In genomic region chr10:80152873-80153260, GRCm38 (mm10) we compare ENCODE assay signal across 8 mouse cellular contexts. TPM values are rescaled to one million over a fixed set of nuclear protein-coding genes. Genes with fewer than 3 reads are reported as not detected.
A peak's percentile ranks its signal among the peaks of the same experiment; 100 is the strongest.
DNase-seq lines count a peak whose midpoint lies in the region; ATAC-seq and TF ChIP-seq lines count a peak whose summit lies in the region.

No protein-coding gene starts in this region.

- H3K9me3 ChIP-seq in MEL (replicated peaks; ENCODE audit: insufficient read depth, low read length): no peaks in the 10 kb centered on the region
- H3K9me3 ChIP-seq in forebrain, embryonic 14.5 days (replicated peaks; ENCODE audit: control insufficient read depth, low read length): no peaks in the 10 kb centered on the region

- intact Hi-C loops in left cerebral cortex, adult 2 months (cut with DNase I): no loop called here
- intact Hi-C loops in left cerebral cortex, postnatal 25 days (cut with DNase I): no loop called here

- ATAC-seq in forebrain, embryonic 14.5 days: no peak

- 46% methylated on average over 3 of the region's 3 CpGs for WGBS in forebrain, embryonic 14.5 days

- peaks cover 32% of the 10 kb centered on the region for H3K79me2 ChIP-seq in MEL (ENCODE audit: control insufficient read depth, insufficient read depth, low read length, poor library complexity)

- DNase-seq in left cerebral cortex, adult 2 months (ENCODE audit: extremely low spot score in 1 of 2, low spot score in 2 of 2): no peak
- DNase-seq in left cerebral cortex, postnatal 25 days (ENCODE audit: low spot score in 2 of 2): no peak
- no peak for DNase-seq in MEL (ENCODE audit: low read depth, low spot score)
- DNase-seq in forebrain, embryonic 14.5 days (ENCODE audit: low spot score): no peak
- peak; percentile 90 for DNase-seq in kidney, adult 11 months
- peak; percentile 75 for DNase-seq in lung, postnatal 10 days
- peak; percentile 72 for DNase-seq in yolk sac, embryonic 10.5 days (ENCODE audit: low spot score)
- no peak for DNase-seq in frontal cortex, postnatal 10 days (ENCODE audit: low spot score in 2 of 2)

- peak overlapping the region; percentile 95 for H3K4me3 ChIP-seq in left cerebral cortex, adult 2 months
- no peak overlapping the region for H3K4me3 ChIP-seq in MEL (ENCODE audit: control insufficient read depth in 1 of 2, insufficient read depth in 1 of 2, low read depth in 2 of 2, low read length in 2 of 2)
- peak overlapping the region; percentile 100 for H3K4me3 ChIP-seq in forebrain, embryonic 14.5 days (ENCODE audit: low read depth, low read length)

- TF ChIP-seq RAD21 in MEL (IDR thresholded peaks at IDR 0.05; ENCODE audit: low read depth, low read length): no peak

- peak overlapping the region; percentile 97 for H3K27ac ChIP-seq in left cerebral cortex, adult 2 months
- H3K27ac ChIP-seq in MEL (ENCODE audit: control insufficient read depth, low read depth, low read length): no peak overlapping the region; the same call in 1 of the 2 replicates
- peak overlapping the region; percentile 100; the same call in 1 of the 2 replicates for H3K27ac ChIP-seq in forebrain, embryonic 14.5 days (ENCODE audit: low read depth, low read length)

- no peaks in the 10 kb centered on the region for H3K27me3 ChIP-seq in MEL (ENCODE audit: control insufficient read depth in 1 of 2, insufficient read depth in 2 of 2, low read length in 2 of 2)
- no peaks in the 10 kb centered on the region for H3K27me3 ChIP-seq in forebrain, embryonic 14.5 days (replicated peaks; ENCODE audit: control insufficient read depth, insufficient read depth, low read length)

- H3K4me1 ChIP-seq in MEL (ENCODE audit: control insufficient read depth in 1 of 2, insufficient read depth in 2 of 2, low read length in 2 of 2): peaks cover 2 to 31% of the 10 kb centered on the region in 2 experiments; a peak in 3 of 4 replicates
- peaks cover 17% of the 10 kb centered on the region for H3K4me1 ChIP-seq in forebrain, embryonic 14.5 days (ENCODE audit: control insufficient read depth, insufficient read depth, low read length)

- no peak for TF ChIP-seq EP300 in MEL (IDR thresholded peaks at IDR 0.05; ENCODE audit: low read depth in 1 of 2, low read length in 2 of 2)

- H3K9ac ChIP-seq in MEL (ENCODE audit: control insufficient read depth, low read depth, low read length, poor library complexity, severe bottlenecking): no peak overlapping the region
- H3K9ac ChIP-seq in forebrain, embryonic 14.5 days (ENCODE audit: low read length): peak overlapping the region; percentile 100

- peaks cover 0 to 20% of the 10 kb centered on the region in 2 experiments; a peak in 2 of 4 replicates for H3K36me3 ChIP-seq in MEL (ENCODE audit: control insufficient read depth in 1 of 2, insufficient read depth in 2 of 2, low read length in 2 of 2)
- H3K36me3 ChIP-seq in forebrain, embryonic 14.5 days (ENCODE audit: control insufficient read depth, insufficient read depth, low read length): peaks cover 72% of the 10 kb centered on the region

- no peak for TF ChIP-seq POLR2A in MEL (IDR thresholded peaks at IDR 0.05; ENCODE audit: control insufficient read depth in 1 of 2, insufficient read depth in 1 of 2, low read depth in 1 of 2, low read length in 2 of 2, poor library complexity in 1 of 2)

- TF ChIP-seq CTCF in left cerebral cortex, adult 2 months (IDR thresholded peaks at IDR 0.05): no peak
- TF ChIP-seq CTCF in MEL (IDR thresholded peaks at IDR 0.05 in 2 of 3, conservative IDR thresholded peaks at IDR 0.05 in 1 of 3; ENCODE audit: control insufficient read depth in 1 of 3, insufficient read depth in 1 of 3, low read depth in 2 of 3, low read length in 3 of 3, poor library complexity in 1 of 3, severe bottlenecking in 1 of 3): no peak

- H3K4me2 ChIP-seq in forebrain, embryonic 14.5 days (ENCODE audit: low read length): peak overlapping the region; percentile 95

TF ChIP-seq in MEL, 35 proteins besides CTCF, POLR2A, EP300 and RAD21:
- 0 out of 2 replicates have a peak, but pooled peaks have one; percentile 28 for TF ChIP-seq MAZ (IDR thresholded peaks at IDR 0.05; ENCODE audit: low read depth, low read length)
- no peak for TF ChIP-seq CHD2 (IDR thresholded peaks at IDR 0.05; ENCODE audit: low read length)
TF ChIP-seq in MEL: peak in this region for 1.

RNA-seq across cellular contexts. Expression of gene Midn, which starts 4.8 kb away (rescaled TPM):
- total RNA-seq in left cerebral cortex, adult 2 months (2021): 100 to 1,000 TPM in 1 of 2 experiments, 10 to 100 TPM in 1; 80.7 to 127 TPM
- total RNA-seq in left cerebral cortex, postnatal 25 days (2021): 10 to 100 TPM; 74.3 to 98.7 TPM
- total RNA-seq in MEL (2012; rRNA removed): 8.1 and 8.3 TPM in 2 replicates
- 10 to 100 TPM in 1 of 2 experiments, not detected in 1; 26.7 TPM for polyA plus RNA-seq in MEL (2012; ENCODE audit: insufficient read depth in 1 of 2, insufficient read length in 2 of 2, low read depth in 1 of 2, low replicate concordance in 2 of 2, missing spikeins in 1 of 2)
- 67.0 and 73.6 TPM in 2 replicates for polyA plus RNA-seq in forebrain, embryonic 14.5 days (2014; fragmentation: Nextera tagmentation; extraction: Ambion mirVana)

RNA-seq across cellular contexts. Expression of gene Cbarp, which starts 12.2 kb away (rescaled TPM):
- total RNA-seq in left cerebral cortex, adult 2 months (2021): 100 to 1,000 TPM; 431 to 456 TPM
- 100 to 1,000 TPM; 487 TPM for total RNA-seq in left cerebral cortex, postnatal 25 days (2021)
- total RNA-seq in MEL (2012; rRNA removed): 4.8 and 6.8 TPM in 2 replicates
- 10 to 100 TPM in 1 of 2 experiments, not detected in 1; 19.3 TPM for polyA plus RNA-seq in MEL (2012; ENCODE audit: insufficient read depth in 1 of 2, insufficient read length in 2 of 2, low read depth in 1 of 2, low replicate concordance in 2 of 2, missing spikeins in 1 of 2)
- polyA plus RNA-seq in forebrain, embryonic 14.5 days (2014; fragmentation: Nextera tagmentation; extraction: Ambion mirVana): 41.0 and 42.4 TPM in 2 replicates

RNA-seq across cellular contexts. Expression of gene Cirbp, which starts 12.9 kb away (rescaled TPM):
- total RNA-seq in left cerebral cortex, adult 2 months (2021): 10 to 100 TPM; 75.8 to 93.0 TPM
- 10 to 100 TPM; 77.3 to 90.1 TPM for total RNA-seq in left cerebral cortex, postnatal 25 days (2021)
- total RNA-seq in MEL (2012; rRNA removed): 21.2 and 27.2 TPM in 2 replicates
- polyA plus RNA-seq in MEL (2012; ENCODE audit: insufficient read depth in 1 of 2, insufficient read length in 2 of 2, low read depth in 1 of 2, low replicate concordance in 2 of 2, missing spikeins in 1 of 2): 10 to 100 TPM in 1 of 2 experiments, not detected in 1; 56.6 TPM
- polyA plus RNA-seq in forebrain, embryonic 14.5 days (2014; fragmentation: Nextera tagmentation; extraction: Ambion mirVana): 239 and 266 TPM in 2 replicates

RNA-seq across cellular contexts. Expression of gene Atp5d, which starts 14.4 kb away (rescaled TPM):
- 100 to 1,000 TPM; 356 to 366 TPM for total RNA-seq in left cerebral cortex, adult 2 months (2021)
- 100 to 1,000 TPM; 372 to 381 TPM for total RNA-seq in left cerebral cortex, postnatal 25 days (2021)
- total RNA-seq in MEL (2012; rRNA removed): 308 and 324 TPM in 2 replicates
- 100 to 1,000 TPM; 300 to 657 TPM for polyA plus RNA-seq in MEL (2012; ENCODE audit: insufficient read depth in 1 of 2, insufficient read length in 2 of 2, low read depth in 1 of 2, low replicate concordance in 2 of 2, missing spikeins in 1 of 2)
- 412 and 467 TPM in 2 replicates for polyA plus RNA-seq in forebrain, embryonic 14.5 days (2014; fragmentation: Nextera tagmentation; extraction: Ambion mirVana)

RNA-seq across cellular contexts. Expression of gene 1600002K03Rik, which starts 19.9 kb away (rescaled TPM):
- 1 to 10 TPM; 6.0 to 8.1 TPM for total RNA-seq in left cerebral cortex, adult 2 months (2021)
- total RNA-seq in left cerebral cortex, postnatal 25 days (2021): 1 to 10 TPM; 6.7 to 7.6 TPM
- total RNA-seq in MEL (2012; rRNA removed): 16.9 and 17.7 TPM in 2 replicates
- 10 to 100 TPM in 1 of 2 experiments, not detected in 1; 11.4 TPM for polyA plus RNA-seq in MEL (2012; ENCODE audit: insufficient read depth in 1 of 2, insufficient read length in 2 of 2, low read depth in 1 of 2, low replicate concordance in 2 of 2, missing spikeins in 1 of 2)
- 7.2 and 9.0 TPM in 2 replicates for polyA plus RNA-seq in forebrain, embryonic 14.5 days (2014; fragmentation: Nextera tagmentation; extraction: Ambion mirVana)

Comparison
In these comparisons a context has a peak if more than half of its experiments do, and no peak if none do; other contexts are left out.
1. DNase-seq: peak in kidney, adult 11 months (single experiment), lung, postnatal 10 days (single experiment) and yolk sac, embryonic 10.5 days (single experiment); none in left cerebral cortex, adult 2 months (0 of 2), left cerebral cortex, postnatal 25 days (0 of 2), MEL (single experiment), forebrain, embryonic 14.5 days (single experiment) and frontal cortex, postnatal 10 days (0 of 2).
2. H3K4me3 ChIP-seq: peak in left cerebral cortex, adult 2 months (single experiment) and forebrain, embryonic 14.5 days (single experiment); none in MEL (0 of 2).
3. RNA of gene Cbarp, which starts 12.2 kb away (total RNA-seq): 487 TPM in left cerebral cortex, postnatal 25 days and 431 to 456 TPM in left cerebral cortex, adult 2 months; 4.8 to 6.8 TPM in MEL; every median in the first group is over 10 times any median in the second.